Mouse (Mus musculus): ENCODE data around the gene Ctnnd2. TPM values are rescaled to one million over a fixed set of nuclear protein-coding genes. Genes with fewer than 3 reads are reported as not detected.

Gene Ctnnd2
- total RNA-seq, 2 experiments from 2014 or later: 205 to 208 TPM

DNA sequence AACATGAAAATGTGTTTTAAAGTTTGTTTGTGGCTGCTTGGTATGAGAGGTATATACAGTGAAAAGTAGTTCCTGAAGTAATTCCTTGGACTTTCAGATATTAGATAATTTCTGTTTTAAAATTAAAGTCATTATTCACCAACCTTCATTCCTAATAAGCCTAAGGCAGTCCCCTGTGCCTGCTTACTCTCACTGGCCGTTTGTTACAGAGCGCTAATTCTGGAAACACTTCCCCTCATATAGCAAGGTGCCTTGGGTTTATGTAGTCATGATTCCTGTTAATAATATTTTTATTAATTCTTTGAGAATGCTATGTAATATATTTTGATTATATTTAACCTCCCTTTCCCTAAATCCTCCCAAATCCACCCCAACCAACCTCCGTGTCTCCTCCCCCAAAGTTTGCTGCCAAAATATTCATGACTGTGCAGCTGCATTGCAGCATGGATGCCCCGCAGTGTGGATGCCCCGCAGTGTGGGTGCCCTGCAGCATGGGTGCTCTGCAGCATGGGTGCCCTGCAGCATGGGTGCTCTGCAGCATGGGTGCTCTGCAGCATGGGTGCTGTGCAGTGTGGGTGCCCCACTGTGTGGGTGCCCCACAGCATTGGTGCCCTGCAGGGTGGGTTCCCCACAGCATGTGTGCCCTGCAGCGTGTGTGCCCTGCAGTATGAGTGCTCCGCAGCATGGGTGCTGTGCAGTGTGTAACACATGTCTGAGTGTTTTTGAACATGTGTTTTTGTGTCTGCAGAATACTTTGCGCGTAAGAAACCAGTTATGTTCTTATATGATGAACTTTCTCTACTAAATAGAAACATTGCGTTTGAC lies 63.0 kb downstream of the Ctnnd2 start:
- DNase-seq (ENCODE audit: low spot score in 2 of 2): no peak

DNA sequence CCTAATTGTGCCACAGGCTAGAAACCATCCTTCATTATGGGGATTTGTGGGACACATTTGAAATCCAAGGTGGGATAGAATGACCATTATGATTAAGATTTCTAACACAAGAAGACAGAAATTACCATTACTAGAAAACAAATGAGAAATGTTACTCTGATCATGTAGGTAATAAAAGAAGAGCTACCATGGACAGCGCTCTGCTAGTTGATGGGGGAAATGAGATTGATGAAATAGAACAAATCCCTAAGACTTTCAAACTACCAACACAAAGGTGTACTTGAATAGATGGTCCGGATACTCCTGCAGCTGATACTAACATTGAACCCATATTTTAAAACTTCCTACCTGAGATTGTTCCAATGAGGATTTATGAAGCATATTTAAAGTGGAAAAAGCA lies 68.5 kb downstream of the Ctnnd2 start:
- no peak for DNase-seq (ENCODE audit: low spot score in 2 of 2)

DNA sequence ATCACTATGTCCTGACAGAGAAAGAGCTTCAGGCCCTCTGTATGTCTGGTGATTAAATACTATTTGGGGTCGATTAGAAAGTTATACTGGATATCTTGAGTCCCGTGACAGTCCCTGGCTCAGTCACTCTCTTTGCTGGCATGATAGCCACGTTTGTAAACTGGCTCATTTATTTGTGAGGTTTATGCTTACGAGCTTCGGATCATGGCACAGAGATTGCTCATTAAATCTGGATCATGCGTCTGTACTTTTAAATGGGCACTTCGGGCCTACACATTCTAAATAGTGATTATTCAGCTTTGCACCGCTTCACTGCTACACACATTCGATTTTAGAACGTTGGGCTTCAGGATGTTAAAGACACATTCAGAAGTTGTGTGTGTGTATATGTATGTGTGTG lies 96.4 kb downstream of the Ctnnd2 start:
- no peak for DNase-seq (ENCODE audit: low spot score in 2 of 2)

DNA sequence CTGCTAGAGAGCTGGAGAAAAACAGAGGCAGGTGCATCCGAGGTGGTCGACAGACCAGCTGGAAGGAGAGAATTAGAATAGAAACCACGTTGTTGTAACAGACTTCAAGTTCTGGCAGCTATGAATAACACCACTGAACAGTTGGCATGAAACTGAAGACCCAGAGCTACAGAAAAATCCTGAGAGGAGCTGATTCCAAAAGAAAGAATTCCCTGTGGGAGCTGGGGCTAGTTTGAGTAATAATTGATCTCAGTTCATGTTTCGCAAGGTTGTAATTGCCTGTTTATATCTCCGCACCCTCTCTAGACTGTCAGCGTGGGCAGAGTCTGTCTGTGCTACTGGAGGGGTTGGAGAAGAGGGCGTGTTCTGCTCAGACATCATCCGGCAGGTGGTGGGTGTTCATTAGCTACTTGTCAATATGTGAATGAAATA lies 98.8 kb downstream of the Ctnnd2 start:
- DNase-seq (ENCODE audit: low spot score in 2 of 2): peak; percentile 54 to 77

DNA sequence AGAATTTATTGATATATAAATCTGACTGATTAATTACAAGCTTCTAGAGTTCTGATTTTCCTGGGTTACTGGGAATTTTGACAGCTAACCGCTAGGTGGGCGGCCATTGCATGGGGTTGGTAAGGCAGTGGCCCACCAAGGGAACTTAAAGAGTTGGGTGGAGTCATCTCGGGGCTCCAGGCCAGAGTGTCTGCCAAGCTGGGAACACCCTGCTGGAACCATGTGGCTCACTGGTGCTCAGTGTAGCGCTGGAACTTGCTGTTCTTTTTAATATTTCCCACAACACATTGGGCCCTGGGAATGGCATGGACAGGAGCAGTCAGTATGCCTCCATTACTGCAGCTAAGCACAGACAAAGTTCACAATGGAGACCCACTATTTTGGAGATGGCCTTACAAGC lies 99.9 kb downstream of the Ctnnd2 start:
- DNase-seq (ENCODE audit: low spot score in 2 of 2): peak in 1 of 2 experiments; percentile 35

DNA sequence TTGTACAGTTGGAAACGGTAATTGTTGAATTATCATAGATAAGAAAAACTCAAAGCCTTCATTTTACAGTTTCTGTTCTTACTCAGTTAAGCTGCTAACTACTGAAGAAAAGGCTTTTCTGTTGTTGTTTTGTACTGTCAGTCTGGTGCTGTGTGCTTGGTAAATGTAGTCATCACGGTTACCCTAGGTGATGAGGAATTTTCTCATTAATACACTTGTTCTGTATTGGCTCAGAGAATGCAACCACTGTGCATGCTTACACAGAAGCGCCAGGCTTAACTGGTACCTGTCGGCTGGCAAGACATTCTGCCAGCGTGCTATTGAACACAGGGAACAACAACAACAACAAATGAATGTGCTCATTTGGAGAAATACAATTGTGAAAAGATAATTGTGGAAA lies 103.3 kb downstream of the Ctnnd2 start:
- no peak for DNase-seq (ENCODE audit: low spot score in 2 of 2)

DNA sequence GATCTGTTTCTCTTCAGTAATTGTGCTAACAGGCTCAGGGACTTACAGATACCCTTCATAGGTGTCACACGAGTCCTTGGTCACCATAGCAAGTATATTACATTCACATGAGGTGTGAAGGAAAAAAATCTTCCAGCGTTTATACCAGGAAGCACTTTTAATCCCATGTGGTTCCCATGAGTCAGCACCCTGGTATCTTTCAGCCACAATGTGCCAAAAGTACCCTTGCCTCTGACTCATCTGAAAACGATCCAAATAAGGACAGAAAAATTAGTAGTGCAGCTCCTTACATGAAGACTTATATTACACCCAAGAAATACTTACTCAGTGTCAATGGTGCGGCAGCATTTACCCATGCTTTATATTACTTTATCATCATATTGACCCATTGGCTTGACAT lies 104.3 kb downstream of the Ctnnd2 start:
- peak in 1 of 2 experiments; percentile 26 for DNase-seq (ENCODE audit: low spot score in 2 of 2)

DNA sequence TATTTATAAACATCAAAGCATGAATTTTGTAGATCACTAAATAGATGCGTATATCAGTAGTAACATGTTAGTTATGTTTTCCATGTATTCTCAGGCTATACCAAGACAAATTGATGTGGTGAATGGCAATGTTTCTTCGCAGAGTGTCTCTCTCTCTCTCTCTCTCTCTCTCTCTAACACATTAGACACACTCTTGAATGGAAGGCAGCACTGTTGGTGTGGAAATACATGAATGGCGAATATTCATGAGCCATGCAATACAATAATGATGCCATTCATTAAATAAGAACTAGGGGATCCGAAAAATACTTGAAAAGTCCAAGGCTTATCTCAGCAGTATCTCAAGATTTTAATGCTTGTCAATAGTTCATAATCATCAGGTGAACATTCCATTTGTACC lies 106.2 kb downstream of the Ctnnd2 start:
- no peak for DNase-seq (ENCODE audit: low spot score in 2 of 2)

DNA sequence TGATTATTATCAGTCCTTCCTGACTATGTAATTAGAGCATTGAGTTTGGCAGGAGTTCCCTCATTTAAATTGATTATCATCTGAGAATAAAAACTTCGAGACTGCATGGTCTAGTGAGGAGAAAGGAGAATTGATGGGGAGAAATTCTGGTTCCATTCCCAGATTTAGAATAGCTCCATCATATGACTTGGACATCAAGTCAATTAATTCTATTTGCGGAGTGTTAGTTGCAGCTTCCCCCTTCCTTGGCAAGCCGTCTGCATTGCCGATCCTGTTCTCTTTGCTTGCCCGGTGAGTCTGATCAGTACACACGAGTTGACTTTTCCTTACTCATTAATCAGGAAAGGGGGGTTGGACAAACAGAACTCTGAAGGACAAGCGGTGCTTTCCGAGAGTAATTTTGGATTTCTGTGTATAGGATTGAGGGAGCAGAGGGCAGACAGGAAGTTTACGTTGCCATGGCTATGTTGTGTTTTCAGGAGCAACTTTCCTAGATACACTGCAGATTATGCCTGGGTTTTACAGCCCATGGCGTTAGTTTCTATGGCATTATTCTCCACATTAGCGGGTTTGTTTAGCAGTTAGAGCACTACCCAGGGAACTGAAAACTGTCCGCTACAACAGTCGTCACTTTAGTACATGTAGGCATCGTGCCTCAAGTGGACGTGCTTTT lies 113.3 kb downstream of the Ctnnd2 start:
- DNase-seq (ENCODE audit: low spot score in 2 of 2): peak; percentile 25 to 64

DNA sequence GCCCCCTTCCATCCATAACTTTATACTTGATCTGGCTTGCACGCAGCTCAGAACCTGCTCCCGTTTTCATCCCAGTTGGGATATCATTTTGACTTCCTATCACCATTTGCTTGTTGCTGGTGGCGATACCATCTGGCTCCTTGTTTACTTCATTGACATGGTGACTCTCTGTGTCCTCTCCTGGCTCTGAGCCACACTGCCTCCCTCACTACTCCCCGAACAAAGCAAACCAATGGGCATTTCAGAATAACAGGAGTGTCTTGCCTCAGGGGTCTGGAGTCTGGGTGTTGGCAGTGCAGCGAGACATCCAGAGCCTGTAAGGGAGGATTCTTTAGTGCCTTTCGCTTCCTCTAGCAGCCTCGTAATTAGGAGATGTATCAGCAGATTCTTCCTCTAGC lies 113.9 kb downstream of the Ctnnd2 start:
- DNase-seq (ENCODE audit: low spot score in 2 of 2): no peak

DNA sequence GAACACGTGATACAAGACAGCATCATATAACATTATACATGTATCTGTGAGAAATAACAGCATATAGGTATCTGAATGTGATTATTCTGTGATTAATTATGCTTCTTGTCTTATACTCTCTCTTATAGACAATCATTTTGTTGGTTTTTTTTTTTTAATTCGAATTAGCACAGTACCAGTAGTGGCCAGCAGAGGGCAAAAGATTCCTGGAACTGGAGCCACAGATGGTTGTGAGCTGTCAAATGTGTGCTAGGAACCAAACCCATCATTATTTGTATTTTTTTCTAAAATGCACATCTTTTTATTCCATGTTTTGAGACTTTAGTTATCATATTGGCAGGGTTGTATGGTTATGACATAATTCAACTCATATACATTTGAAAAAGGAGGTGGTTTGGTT lies 130.4 kb downstream of the Ctnnd2 start:
- no peak for DNase-seq (ENCODE audit: low spot score in 2 of 2)

DNA sequence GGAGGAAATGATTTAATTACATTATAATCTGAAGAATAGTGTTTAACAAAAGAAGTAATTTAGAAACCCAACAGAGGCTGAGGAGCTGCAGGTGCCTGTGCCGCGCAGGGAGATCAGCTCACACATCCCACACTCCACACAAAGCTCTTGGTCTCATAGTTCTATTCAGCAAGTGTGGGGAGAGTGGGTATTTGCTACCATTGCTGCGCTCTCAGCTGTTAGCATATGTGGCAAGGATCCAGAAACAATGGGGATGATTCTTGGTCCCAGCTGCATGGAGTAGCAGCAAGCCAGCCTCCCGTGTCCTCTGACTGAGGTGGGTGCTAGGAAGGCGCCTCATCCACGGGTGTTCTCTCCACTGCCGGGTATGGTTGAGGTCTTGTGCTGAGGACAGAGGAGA lies 134.0 kb downstream of the Ctnnd2 start:
- DNase-seq (ENCODE audit: low spot score in 2 of 2): peak in 1 of 2 experiments; percentile 26

DNA sequence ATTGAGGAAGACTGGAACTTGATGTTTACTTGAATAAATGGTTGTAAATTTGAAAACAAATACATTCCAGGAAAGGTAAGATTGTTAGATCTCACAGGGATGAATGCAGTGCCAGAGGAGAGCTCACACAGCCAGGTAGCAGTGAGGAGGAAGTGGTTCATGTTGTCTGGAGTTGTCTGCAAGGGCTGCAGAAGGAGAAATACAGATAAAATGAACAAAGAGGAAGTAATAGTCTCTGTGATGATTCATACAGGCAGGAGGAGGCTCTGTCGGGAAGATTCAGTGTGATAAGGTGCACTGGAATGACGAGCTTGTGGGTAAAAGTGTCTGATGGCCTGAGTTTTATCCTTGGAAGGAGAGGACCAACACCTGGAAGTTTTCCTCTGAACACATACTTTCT lies 150.2 kb downstream of the Ctnnd2 start:
- DNase-seq (ENCODE audit: low spot score in 2 of 2): no peak

DNA sequence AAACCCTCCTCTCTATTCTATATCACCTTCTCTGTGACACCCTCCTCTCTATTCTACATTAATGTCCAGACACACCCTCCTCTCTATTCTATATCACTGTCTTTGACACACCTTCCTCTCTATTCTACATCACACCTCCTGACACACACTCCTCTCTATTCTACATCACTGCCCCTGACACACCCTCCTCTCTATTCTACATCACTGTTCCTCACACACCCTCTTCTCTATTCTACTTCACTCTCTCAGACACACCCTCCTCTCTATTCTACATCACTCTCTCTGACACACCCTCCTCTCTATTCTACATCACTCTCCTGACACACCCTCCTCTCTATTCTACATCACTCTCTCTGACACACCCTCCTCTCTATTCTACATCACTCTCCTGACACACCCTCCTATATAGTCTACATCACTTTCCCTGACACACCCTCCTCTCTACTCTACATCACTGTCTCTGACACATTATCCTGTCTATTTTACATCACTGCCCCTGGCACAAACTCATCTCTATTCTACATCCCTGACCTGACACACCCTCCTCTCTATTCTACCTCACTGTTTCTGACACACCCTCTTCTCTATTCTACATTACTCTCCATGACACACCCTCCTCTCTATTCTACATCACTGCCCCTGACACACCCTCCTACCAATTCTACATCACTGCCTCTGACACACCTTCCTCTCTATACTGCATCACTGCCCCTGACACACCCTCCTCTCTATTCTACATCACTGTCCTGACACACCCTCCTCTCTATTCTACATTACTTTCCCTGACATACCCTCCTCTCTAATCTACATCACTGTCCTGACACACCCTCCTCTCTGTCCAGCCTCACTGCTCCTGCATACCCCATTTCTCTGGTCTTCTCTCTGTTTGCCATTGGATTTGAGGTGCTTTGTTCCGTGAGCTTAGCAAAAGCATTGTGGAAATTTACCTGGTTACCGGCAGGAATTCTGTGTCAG lies 161.2 kb downstream of the Ctnnd2 start:
- DNase-seq (ENCODE audit: low spot score in 2 of 2): no peak

DNA sequence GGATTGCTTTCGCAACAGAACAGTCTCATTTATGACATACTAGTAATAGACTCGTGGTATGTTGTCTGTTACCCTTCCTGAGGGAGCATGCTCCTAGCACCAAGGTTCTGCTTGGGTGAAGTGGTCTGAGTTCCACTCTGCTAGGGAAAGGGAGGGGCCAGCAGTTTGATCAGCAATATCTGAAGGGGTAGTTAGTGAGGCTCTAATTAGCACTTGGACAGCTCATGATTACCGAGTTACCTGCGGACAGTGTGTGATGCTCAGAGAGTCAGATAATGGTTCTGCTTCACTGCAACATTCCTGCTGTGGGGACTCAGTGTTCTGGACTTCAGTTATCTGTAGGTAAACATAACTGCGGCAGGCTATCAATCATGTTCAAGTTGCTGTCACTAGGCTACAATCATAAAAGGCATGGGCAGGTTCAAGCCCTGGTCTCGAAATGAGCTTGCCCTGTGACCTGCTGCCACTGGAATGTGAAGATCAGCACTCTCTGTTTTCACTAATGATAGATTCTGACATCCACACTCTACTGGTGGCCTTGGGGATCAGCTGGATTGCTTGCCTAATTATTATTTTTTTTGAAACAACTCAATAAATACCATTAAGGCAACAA lies 166.3 kb downstream of the Ctnnd2 start:
- no peak for DNase-seq (ENCODE audit: low spot score in 2 of 2)

DNA sequence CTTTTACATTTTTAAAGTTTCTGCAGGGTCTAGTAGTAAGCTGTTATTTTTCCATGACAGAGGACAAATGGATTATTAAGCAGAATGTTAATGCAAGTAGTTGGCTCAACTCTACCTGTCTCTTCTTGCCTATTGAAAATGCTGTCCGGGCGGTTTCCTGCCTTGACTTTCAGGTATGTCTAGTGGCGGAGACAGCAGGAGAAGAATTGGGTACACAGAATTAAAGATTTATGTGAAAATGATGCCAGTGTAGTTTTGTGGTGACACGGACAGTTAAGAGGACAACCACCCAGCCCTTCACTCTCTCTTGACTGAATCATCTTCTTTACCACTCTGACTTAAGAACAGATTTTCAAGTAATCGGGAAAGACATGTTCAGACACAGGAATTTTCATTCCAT lies 173.4 kb downstream of the Ctnnd2 start:
- no peak for DNase-seq (ENCODE audit: low spot score in 2 of 2)

DNA sequence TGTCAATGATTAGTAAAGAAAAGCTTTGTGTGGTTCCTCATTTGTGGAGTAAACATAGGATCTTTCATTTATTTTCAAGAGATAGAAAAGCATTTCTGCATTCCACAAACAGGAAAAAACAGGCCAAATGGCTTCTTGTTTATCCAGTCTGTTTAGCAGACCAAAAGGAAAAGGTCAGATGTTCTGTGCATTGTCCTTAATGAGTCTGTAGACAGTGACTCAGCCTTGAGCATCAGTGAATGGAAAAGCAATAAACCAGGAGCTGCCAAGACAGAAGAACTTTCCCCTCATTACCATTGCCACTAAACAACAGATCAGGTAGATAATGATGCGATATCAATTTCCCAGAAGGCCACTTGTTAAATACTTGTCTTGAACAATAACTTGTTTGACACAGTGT lies 192.1 kb downstream of the Ctnnd2 start:
- no peak for DNase-seq (ENCODE audit: low spot score in 2 of 2)

DNA sequence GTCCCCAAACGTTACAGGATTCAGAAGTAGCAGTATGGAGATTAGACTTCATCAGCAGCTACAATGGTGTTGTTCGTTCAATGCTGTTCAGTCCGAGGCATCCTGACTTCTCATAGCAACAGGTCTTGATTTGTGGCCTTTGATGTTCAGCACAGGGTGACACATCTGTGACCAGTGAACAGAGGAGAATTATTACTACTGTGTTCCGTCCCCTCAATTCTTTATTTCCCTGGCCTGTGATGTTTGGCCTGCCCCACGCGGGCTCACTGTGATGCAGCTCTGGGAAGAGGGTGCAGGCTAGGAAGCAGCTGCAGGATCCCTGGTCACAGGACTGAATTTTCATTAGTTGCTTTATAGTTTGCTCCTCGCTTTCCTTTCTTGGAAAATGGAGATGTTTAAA lies 197.6 kb downstream of the Ctnnd2 start:
- no peak for DNase-seq (ENCODE audit: low spot score in 2 of 2)

DNA sequence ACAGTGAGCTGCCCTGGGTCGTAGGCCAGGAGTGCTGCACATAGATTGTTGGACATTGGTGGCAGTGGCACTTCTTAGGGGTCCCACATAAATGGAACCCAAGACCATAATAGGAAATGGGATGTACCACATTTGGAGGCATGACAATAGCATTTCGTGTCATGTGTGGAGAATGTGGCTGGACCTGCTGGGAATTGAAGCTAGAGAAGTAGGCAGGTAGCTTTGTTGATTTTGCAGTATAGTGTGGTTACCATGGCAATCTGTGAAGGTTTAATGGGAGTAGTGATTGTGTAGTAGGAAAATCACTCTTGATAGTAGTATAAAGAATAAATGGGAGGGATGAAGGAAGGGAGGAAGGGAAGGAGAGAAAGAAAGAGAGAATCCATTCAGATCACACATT lies 198.8 kb downstream of the Ctnnd2 start:
- no peak for DNase-seq (ENCODE audit: low spot score in 2 of 2)

DNA sequence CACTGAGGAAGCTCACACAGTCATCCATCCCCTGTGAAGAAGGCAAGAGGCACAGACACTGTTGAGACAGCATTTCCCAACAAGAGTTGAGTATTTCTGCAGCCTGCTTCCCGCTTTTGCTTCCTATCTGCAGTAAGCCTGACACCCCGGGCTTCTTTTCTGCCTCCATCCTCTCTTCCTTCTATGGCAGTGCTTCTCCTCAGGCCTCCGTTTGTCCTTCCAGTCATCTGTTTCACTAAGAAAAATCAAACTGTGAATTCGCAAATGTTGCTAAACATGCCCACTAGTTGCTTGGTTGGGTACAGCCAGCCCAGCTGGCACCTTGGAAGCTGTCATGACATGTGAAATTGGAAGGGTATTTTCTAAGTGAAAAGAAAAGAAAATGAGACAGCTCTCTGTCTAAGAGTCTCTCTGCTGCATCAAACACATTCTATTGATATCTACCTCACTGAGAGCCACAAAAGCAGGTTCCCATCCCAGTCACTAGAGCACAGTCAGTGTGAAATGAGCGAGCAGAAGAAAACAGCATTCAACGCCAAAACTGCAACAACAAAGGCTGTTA lies 201.3 kb downstream of the Ctnnd2 start:
- peak; percentile 27 to 45 for DNase-seq (ENCODE audit: low spot score in 2 of 2)

DNA sequence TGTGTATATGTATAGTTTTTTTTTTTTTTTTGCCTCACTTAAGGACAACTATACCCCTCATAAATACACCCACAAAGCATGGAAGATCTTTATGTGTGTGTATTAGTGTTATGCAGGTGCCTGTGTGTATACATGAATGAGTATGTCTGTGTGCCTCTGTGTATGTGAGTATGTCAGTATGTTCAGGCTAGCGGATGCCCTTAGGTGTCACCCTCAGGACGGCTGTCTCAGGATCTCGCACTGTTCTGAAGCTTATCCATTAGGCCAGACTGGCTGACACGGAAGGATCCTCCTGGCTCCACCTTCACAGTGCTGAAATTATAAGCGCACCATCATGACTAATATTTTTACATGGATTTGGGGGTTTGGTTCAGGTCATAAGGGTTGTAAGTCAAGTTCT lies 202.5 kb downstream of the Ctnnd2 start:
- no peak for DNase-seq (ENCODE audit: low spot score in 2 of 2)
